Mouse (Mus musculus): ENCODE results near the gene Ndufb5. TPM values are rescaled to one million over a fixed set of nuclear protein-coding genes. Genes with fewer than 3 reads are reported as not detected.
"Not testable (repeated sequence)": the region's sequence is repeated elsewhere in the genome, so short reads cannot be mapped to it uniquely, and the experiment has no call there.

Ndufb5 gene
- polyA plus RNA-seq, 1 experiment from 2014 or later, result 406 TPM

DNA sequence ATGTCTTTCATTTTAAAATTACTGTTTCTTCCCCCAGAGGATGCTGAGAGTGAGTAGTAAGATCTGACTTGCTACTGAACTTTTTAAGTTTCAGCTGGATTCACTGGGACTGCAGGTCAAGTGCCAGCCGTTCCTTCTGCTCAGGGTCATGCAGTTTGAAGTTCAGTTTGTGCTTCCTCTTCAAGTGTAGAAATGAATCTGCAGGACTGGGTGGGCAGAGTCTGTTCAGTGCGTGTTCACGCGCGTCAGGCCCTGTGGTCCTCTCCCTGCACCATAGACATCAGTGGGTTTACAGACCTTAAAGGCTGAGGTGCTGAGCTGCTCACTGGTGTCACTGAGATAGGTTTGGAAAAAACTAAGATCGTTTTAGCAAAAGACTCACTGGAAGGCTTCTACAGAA is 8.2 kb downstream of the Ndufb5 start:
- no peak overlapping the region for H3K4me3 ChIP-seq (ENCODE audit: low read depth, low read length)
- no peak for TF ChIP-seq CTCF (IDR thresholded peaks at IDR 0.05; ENCODE audit: low read depth)
- no peak overlapping the region for H3K4me2 ChIP-seq (replicated peaks; ENCODE audit: low read depth)
- peaks cover 43% of the 10 kb centered on the region for H3K36me3 ChIP-seq (ENCODE audit: control insufficient read depth, insufficient read depth)
- H3K9me3 ChIP-seq (ENCODE audit: control insufficient read depth), result no peaks in the 10 kb centered on the region
- WGBS, result 91% methylated on average over 6 of the region's 6 CpGs
- no peak for ATAC-seq
- no peak overlapping the region for H3K9ac ChIP-seq (ENCODE audit: low read depth, low read length)
- no peaks in the 10 kb centered on the region for H3K4me1 ChIP-seq (replicated peaks; ENCODE audit: control insufficient read depth, insufficient read depth, low read length)
- H3K27me3 ChIP-seq (replicated peaks; ENCODE audit: control insufficient read depth, insufficient read depth, low read length), result no peaks in the 10 kb centered on the region
- H3K27ac ChIP-seq (ENCODE audit: low read depth, low read length), result no peak overlapping the region

DNA sequence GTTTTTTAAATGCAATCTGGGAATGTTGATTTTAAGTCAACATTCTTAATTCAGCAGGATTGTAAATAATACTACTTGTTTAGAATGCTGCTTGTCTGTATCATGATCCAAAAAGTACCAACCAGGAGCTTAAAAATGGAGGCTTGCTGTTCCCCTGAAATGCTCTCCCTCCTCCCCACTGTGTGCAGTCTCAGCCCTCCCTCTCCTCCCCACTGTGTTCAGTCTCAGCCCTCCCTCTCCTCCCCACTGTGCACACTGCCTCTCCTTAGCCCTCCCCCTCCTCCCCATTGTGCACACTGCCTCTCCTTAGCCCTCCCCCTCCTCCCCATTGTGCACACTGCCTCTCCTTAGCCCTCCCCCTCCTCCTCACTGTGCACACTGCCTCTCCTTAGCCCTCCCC is 8.6 kb downstream of the Ndufb5 start:
- not testable (repeated sequence) for H3K9ac ChIP-seq (ENCODE audit: low read depth, low read length); H3K4me3 ChIP-seq (ENCODE audit: low read depth, low read length); H3K27me3 ChIP-seq (replicated peaks; ENCODE audit: control insufficient read depth, insufficient read depth, low read length); H3K9me3 ChIP-seq (ENCODE audit: control insufficient read depth); H3K27ac ChIP-seq (ENCODE audit: low read depth, low read length); ATAC-seq; H3K4me1 ChIP-seq (replicated peaks; ENCODE audit: control insufficient read depth, insufficient read depth, low read length); H3K4me2 ChIP-seq (replicated peaks; ENCODE audit: low read depth)
- H3K36me3 ChIP-seq (ENCODE audit: control insufficient read depth, insufficient read depth), result peaks cover 47% of the 10 kb centered on the region

DNA sequence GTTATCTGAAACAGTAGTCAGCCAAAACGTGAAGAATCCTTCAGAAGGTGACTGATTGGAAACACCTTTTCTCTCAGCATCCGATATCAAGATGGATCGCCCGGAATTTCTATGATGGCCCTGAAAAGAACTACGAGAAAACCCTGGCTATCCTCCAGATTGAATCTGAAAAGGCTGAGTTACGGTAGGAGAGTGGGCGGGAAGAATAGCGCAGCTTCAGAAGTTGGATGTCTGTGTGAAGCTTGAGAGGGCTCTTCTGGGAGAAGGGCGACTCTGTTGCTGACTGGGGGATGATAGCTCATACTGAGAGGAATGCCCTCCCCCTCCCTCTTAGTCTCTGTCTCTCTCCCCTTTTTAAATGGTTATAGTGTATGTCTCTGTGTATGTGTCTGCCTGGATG is 11.6 kb downstream of the Ndufb5 start:
- H3K36me3 ChIP-seq (ENCODE audit: control insufficient read depth, insufficient read depth), result peaks cover 70% of the 10 kb centered on the region
- no peak overlapping the region for H3K4me2 ChIP-seq (replicated peaks; ENCODE audit: low read depth)
- H3K27me3 ChIP-seq (replicated peaks; ENCODE audit: control insufficient read depth, insufficient read depth, low read length), result no peaks in the 10 kb centered on the region
- WGBS, result 91% methylated on average over 9 of the region's 9 CpGs
- no peaks in the 10 kb centered on the region for H3K9me3 ChIP-seq (ENCODE audit: control insufficient read depth)
- H3K4me1 ChIP-seq (replicated peaks; ENCODE audit: control insufficient read depth, insufficient read depth, low read length), result no peaks in the 10 kb centered on the region
- TF ChIP-seq CTCF (IDR thresholded peaks at IDR 0.05; ENCODE audit: low read depth), result no peak
- no peak overlapping the region for H3K4me3 ChIP-seq (ENCODE audit: low read depth, low read length)
- H3K27ac ChIP-seq (ENCODE audit: low read depth, low read length), result no peak overlapping the region
- H3K9ac ChIP-seq (ENCODE audit: low read depth, low read length), result no peak overlapping the region
- no peak for ATAC-seq

DNA sequence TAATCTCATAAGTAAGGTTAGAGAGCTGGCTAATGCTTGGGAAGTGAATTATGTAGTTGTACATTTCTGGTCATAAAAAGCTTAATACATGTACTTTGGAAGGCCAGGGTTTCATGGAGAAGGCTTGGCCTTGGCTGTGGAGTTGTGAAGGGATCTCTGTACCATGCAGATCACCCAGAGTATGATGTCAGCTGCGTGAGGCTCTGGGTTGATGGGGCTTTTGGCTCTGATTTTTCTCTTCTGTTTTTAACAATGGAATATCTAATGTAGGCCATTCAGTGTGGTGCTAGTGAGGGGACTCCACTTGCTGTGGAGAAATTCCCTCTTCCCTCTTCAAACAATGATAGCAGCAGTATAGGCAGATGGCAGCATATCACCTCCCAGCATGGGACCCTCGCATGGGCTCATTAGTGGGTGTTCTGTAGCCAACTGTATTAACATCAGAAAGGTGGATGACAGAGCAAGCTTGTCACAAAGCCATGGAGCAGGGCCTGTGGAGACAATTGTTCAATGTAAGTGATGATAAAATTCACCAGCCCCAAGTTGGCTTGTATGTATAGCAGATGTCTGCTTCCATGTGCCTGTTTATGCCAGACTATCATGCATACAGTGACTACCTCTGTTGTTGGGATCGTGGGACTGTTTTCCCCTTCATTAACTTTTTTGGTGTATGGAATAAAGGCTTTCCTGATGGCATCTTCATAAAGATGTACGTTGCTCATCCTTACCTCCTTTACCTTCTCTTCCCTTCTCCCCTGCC is 13.2 kb downstream of the Ndufb5 start:
- ATAC-seq, result no peak
- Histone ChIP-seq H3K4me3 (ENCODE audit: low read depth, low read length) (no peak overlapping the region), H3K4me1 (replicated peaks; ENCODE audit: control insufficient read depth, insufficient read depth, low read length) (no peaks in the 10 kb centered on the region), H3K9me3 (ENCODE audit: control insufficient read depth) (no peaks in the 10 kb centered on the region), H3K27ac (ENCODE audit: low read depth, low read length) (no peak overlapping the region), H3K27me3 (replicated peaks; ENCODE audit: control insufficient read depth, insufficient read depth, low read length) (no peaks in the 10 kb centered on the region), H3K9ac (ENCODE audit: low read depth, low read length) (no peak overlapping the region), H3K4me2 (replicated peaks; ENCODE audit: low read depth) (no peak overlapping the region), H3K36me3 (ENCODE audit: control insufficient read depth, insufficient read depth) (peaks cover 72% of the 10 kb centered on the region)
- WGBS, result 93% methylated on average over 4 of the region's 4 CpGs
- TF ChIP-seq CTCF (IDR thresholded peaks at IDR 0.05; ENCODE audit: low read depth), result no peak

DNA sequence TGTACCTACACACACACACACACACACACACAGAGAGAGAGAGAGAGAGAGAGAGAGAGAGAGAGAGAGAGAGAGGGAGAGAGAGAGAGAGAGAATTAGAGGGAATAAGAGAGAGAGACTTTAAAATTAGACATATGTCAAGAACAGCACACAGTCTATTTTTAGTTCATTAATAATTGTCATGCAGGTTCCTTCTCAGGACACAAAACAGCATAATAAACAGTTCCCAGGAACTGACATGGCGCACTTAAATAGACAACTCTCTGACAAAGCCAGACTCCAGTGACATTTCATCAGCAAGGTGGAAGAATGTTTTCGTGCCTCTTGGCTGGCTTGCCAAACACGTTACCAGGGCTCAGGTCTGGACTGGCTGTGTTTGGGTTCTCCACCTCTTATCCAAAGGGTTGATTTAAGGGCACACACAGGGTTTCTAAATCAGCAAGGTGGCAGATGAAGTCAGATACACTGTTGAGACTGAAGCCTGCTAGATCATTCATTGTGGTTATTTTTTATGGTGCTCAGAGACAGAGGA is 17.7 kb downstream of the Ndufb5 start:
- Histone ChIP-seq H3K27me3 (replicated peaks; ENCODE audit: control insufficient read depth, insufficient read depth, low read length) (no peaks in the 10 kb centered on the region), H3K9me3 (ENCODE audit: control insufficient read depth) (no peaks in the 10 kb centered on the region), H3K4me2 (replicated peaks; ENCODE audit: low read depth) (no peak overlapping the region), H3K9ac (ENCODE audit: low read depth, low read length) (no peak overlapping the region), H3K4me3 (ENCODE audit: low read depth, low read length) (no peak overlapping the region), H3K4me1 (replicated peaks; ENCODE audit: control insufficient read depth, insufficient read depth, low read length) (no peaks in the 10 kb centered on the region), H3K27ac (ENCODE audit: low read depth, low read length) (no peak overlapping the region), H3K36me3 (ENCODE audit: control insufficient read depth, insufficient read depth) (peaks cover 41% of the 10 kb centered on the region)
- no peak for TF ChIP-seq CTCF (IDR thresholded peaks at IDR 0.05; ENCODE audit: low read depth)
- ATAC-seq, result no peak
- WGBS, result 92% methylated on average over 3 of the region's 3 CpGs

DNA sequence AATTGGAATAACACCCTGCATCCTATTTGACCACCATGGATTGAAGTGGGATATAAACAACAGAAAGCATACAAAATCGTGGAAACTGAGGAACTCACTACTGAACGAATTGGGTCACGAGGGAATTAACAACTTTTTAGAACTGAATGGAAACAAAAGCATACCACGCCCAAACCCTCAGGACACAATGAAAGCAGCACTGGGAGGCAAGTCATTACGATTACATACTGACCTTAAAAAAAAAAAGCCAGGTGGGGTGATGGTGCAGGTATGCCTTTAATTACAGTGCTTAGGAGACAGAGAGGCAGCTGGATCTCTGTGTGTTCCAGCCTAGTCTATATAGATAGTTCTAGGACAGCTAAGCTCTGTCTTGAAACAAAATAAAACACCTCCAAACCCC is 22.4 kb downstream of the Ndufb5 start:
- no peak for TF ChIP-seq CTCF (IDR thresholded peaks at IDR 0.05; ENCODE audit: low read depth)
- no peak overlapping the region for H3K4me3 ChIP-seq (ENCODE audit: low read depth, low read length)
- WGBS, result 73% methylated on average over 5 of the region's 5 CpGs
- H3K9me3 ChIP-seq (ENCODE audit: control insufficient read depth), result no peaks in the 10 kb centered on the region
- H3K9ac ChIP-seq (ENCODE audit: low read depth, low read length), result no peak overlapping the region
- H3K27me3 ChIP-seq (replicated peaks; ENCODE audit: control insufficient read depth, insufficient read depth, low read length), result no peaks in the 10 kb centered on the region
- H3K4me2 ChIP-seq (replicated peaks; ENCODE audit: low read depth), result no peak overlapping the region
- H3K36me3 ChIP-seq (ENCODE audit: control insufficient read depth, insufficient read depth), result no peaks in the 10 kb centered on the region
- H3K27ac ChIP-seq (ENCODE audit: low read depth, low read length), result no peak overlapping the region
- no peak for ATAC-seq
- no peaks in the 10 kb centered on the region for H3K4me1 ChIP-seq (replicated peaks; ENCODE audit: control insufficient read depth, insufficient read depth, low read length)

Data from intestine, postnatal 0 days (tissue).